Mouse (Mus musculus) subcutaneous adipose tissue, adult 2 months (tissue): ENCODE results near the gene Zfp583. TPM values are rescaled to one million over a fixed set of nuclear protein-coding genes. Genes with fewer than 3 reads are reported as not detected.

ENCODE experiments used
- polyA plus RNA-seq: library from polyadenylated mRNA; depleted of rRNA; stranded (reverse); fragments of >200 nt; gene quantifications from 2 replicates; pipeline ENCODE4 v1.2.3, GENCODE M21; 2012; ENCODE audit warnings: low replicate concordance; rRNA removed

Gene Zfp583
- 1.0 and 1.2 TPM in 2 replicates for polyA plus RNA-seq

GRCm38 (mm10) chr7:6331233-6331956 is at the start of gene Zfp583:
Zfp583 (minus strand) TSS chr7:6331285.

GRCm38 (mm10) chr7:6363047-6363488 is 32.0 kb upstream of the Zfp583 start, which contains the start of gene Zfp78:
Zfp78 (plus strand) TSS chr7:6363280.

GRCm38 (mm10) chr7:6343501-6344071 is 12.5 kb upstream of the Zfp583 start, which contains the start of gene Gm3854:
Gm3854 (plus strand) TSS chr7:6343759.

GRCm38 (mm10) chr7:6285842-6286705 is 45.0 kb downstream of the Zfp583 start, which contains the start of gene Zfp667:
Zfp667 (plus strand) TSS chr7:6286579.

Other genes starting within 250 kb of the Zfp583 start
- gene Zfp787, start 175.3 kb downstream of the Zfp583 start, polyA plus RNA-seq, result 36.6 and 43.9 TPM in 2 replicates
- 13.4 and 35.9 TPM in 2 replicates for gene Zfp444, start 159.1 kb downstream of the Zfp583 start, polyA plus RNA-seq
- gene Galp, start 134.2 kb downstream of the Zfp583 start, polyA plus RNA-seq, result not detected in 2 replicates
- gene Zscan5b, start 109.0 kb downstream of the Zfp583 start, polyA plus RNA-seq, result not detected in 2 replicates
- 0.46 and 1.5 TPM in 2 replicates for gene Epp13, start 78.6 kb downstream of the Zfp583 start, polyA plus RNA-seq
- 1.6 and 1.8 TPM in 2 replicates for gene Zfp667, start 44.7 kb downstream of the Zfp583 start, polyA plus RNA-seq
- gene Gm3854, start 12.5 kb upstream of the Zfp583 start, polyA plus RNA-seq, result 0.09 and 0.27 TPM in 2 replicates
- gene Zfp78, start 32.0 kb upstream of the Zfp583 start, polyA plus RNA-seq, result 0.73 and 1.0 TPM in 2 replicates
- gene Zfp28, start 52.0 kb upstream of the Zfp583 start, polyA plus RNA-seq, result 4.2 and 5.3 TPM in 2 replicates
- not detected in 2 replicates for gene Smim17, start 67.4 kb upstream of the Zfp583 start, polyA plus RNA-seq
- gene Gm20715, start 79.0 kb upstream of the Zfp583 start, polyA plus RNA-seq, result not detected in 2 replicates
- 0.07 TPM in 1 of 2 replicates, not detected in the other for gene Olfr1344, start 107.4 kb upstream of the Zfp583 start, polyA plus RNA-seq
- not detected in 2 replicates for gene Olfr1336, start 124.9 kb upstream of the Zfp583 start, polyA plus RNA-seq
- gene Olfr1346, start 135.8 kb upstream of the Zfp583 start, polyA plus RNA-seq, result not detected in 2 replicates
- 0.12 TPM in 1 of 2 replicates, not detected in the other for gene Olfr5, start 155.7 kb upstream of the Zfp583 start, polyA plus RNA-seq
- gene Olfr1347, start 168.5 kb upstream of the Zfp583 start, polyA plus RNA-seq, result not detected in 2 replicates
- not detected in 2 replicates for gene Olfr1348, start 177.5 kb upstream of the Zfp583 start, polyA plus RNA-seq
- not detected in 2 replicates for gene Olfr1349, start 191.7 kb upstream of the Zfp583 start, polyA plus RNA-seq
- gene Olfr1350, start 233.6 kb upstream of the Zfp583 start, polyA plus RNA-seq, result not detected in 2 replicates